Mouse (Mus musculus) CH12.LX (cell line): ENCODE results near the gene Fam120c. TPM values are rescaled to one million over a fixed set of nuclear protein-coding genes. Genes with fewer than 3 reads are reported as not detected.
A peak's percentile ranks its signal among the peaks of the same experiment; 100 is the strongest.

ENCODE experiments used
- DNase-seq: peaks from one replicate; pipeline ENCODE4 v3.0.0-alpha.2; 2013; ENCODE audit errors: extremely low read depth
- H3K27ac ChIP-seq: 2 replicates; pipeline ENCODE4 v1.5.1; 2012; ENCODE audit warnings: low read depth, mild to moderate bottlenecking, control low read depth, moderate library complexity; ENCODE audit not compliant: insufficient read depth
- H3K27me3 ChIP-seq: replicated peaks from 2 replicates; pipeline ENCODE3; 2012; ENCODE audit warnings: inconsistent platforms
- H3K36me3 ChIP-seq, 2 experiments: replicated peaks in 1 of 2; 2 replicates each; pipeline versions ENCODE3 to v1.6.1; 2012; ENCODE audit warnings: inconsistent platforms in 1 of 2, low read length in 1 of 2, mild to moderate bottlenecking in 1 of 2, mixed read lengths in 1 of 2, moderate library complexity in 1 of 2; ENCODE audit not compliant: control insufficient read depth in 1 of 2, insufficient read depth in 1 of 2
- H3K4me1 ChIP-seq, 2 experiments: 2 replicates each; pipeline ENCODE4 v1.6.1; 2012; ENCODE audit warnings: inconsistent platforms in 1 of 2, moderate library complexity in 1 of 2; ENCODE audit not compliant: insufficient read depth in 2 of 2, control insufficient read depth in 1 of 2
- H3K4me2 ChIP-seq: 2 replicates; pipeline ENCODE4 v1.6.1; 2012; ENCODE audit warnings: low read depth, mild to moderate bottlenecking, control low read depth; ENCODE audit not compliant: poor library complexity, insufficient read depth, severe bottlenecking
- H3K4me3 ChIP-seq, 3 experiments: fragments of 150-350 bp in 1 of 3; sonication (generic) in 1 of 3; replicated peaks in 1 of 3; 2 replicates each; pipeline versions ENCODE3 to v1.5.1; 2011 to 2012; ENCODE audit warnings: low read depth in 2 of 3, low read length in 2 of 3, mild to moderate bottlenecking in 2 of 3, moderate library complexity in 2 of 3, control low read depth in 1 of 3, improper control_type of control experiment in 1 of 3, inconsistent platforms in 1 of 3, mixed read lengths in 1 of 3; ENCODE audit not compliant: poor library complexity in 1 of 3
- H3K79me2 ChIP-seq: replicated peaks from 2 replicates; pipeline ENCODE4 v1.6.1; 2012; ENCODE audit warnings: mild to moderate bottlenecking, moderate library complexity; ENCODE audit not compliant: control insufficient read depth, poor library complexity, insufficient read depth, severe bottlenecking; ENCODE audit errors: extremely low read depth
- H3K9ac ChIP-seq: 2 replicates; pipeline ENCODE4 v1.6.1; 2012; ENCODE audit warnings: low read depth, mild to moderate bottlenecking, control low read depth, moderate library complexity; ENCODE audit not compliant: insufficient read depth
- H3K9me3 ChIP-seq: replicated peaks from 2 replicates; pipeline ENCODE3; 2012; ENCODE audit warnings: low read length, inconsistent platforms, mixed read lengths
- CHD1 ChIP-seq: IDR thresholded peaks from 2 replicates; pipeline ENCODE4 v1.6.1; 2012; ENCODE audit warnings: low read depth, low read length, improper control_type of control experiment, inconsistent platforms
- EP300 ChIP-seq: IDR thresholded peaks from 2 replicates; pipeline ENCODE4 v1.6.1; 2011; ENCODE audit warnings: low read length, improper control_type of control experiment
- IRF4 ChIP-seq: IDR thresholded peaks from 2 replicates; pipeline ENCODE4 v1.6.1; 2014; ENCODE audit warnings: low read depth, mild to moderate bottlenecking, inconsistent platforms, low read length, improper control_type of control experiment
- JUN ChIP-seq: IDR thresholded peaks from 2 replicates; pipeline ENCODE4 v1.6.1; 2011; ENCODE audit warnings: low read depth, mild to moderate bottlenecking, low read length, improper control_type of control experiment, moderate library complexity; ENCODE audit not compliant: insufficient read depth
- JUND ChIP-seq: conservative IDR thresholded peaks from 2 replicates; pipeline ENCODE4 v1.6.1; 2011; ENCODE audit warnings: low read depth, low read length, improper control_type of control experiment
- PAX5 ChIP-seq: IDR thresholded peaks from 2 replicates; pipeline ENCODE4 v1.6.1; 2012; ENCODE audit warnings: low read length, inconsistent platforms, mixed read lengths
- POLR2A ChIP-seq: IDR thresholded peaks from 2 replicates; pipeline ENCODE4 v1.6.1; 2011; ENCODE audit warnings: low read depth, mild to moderate bottlenecking, improper control_type of control experiment, low read length
- POLR2AphosphoS2 ChIP-seq: IDR thresholded peaks from 2 replicates; pipeline ENCODE4 v1.6.1; 2011; ENCODE audit warnings: low read depth, low read length, improper control_type of control experiment
- TBP ChIP-seq: conservative IDR thresholded peaks from 2 replicates; pipeline ENCODE4 v1.6.1; 2011; ENCODE audit warnings: low read depth, low read length, improper control_type of control experiment
- USF1 ChIP-seq: IDR thresholded peaks from 2 replicates; pipeline ENCODE4 v1.6.1; 2014; ENCODE audit warnings: low read depth, mild to moderate bottlenecking, inconsistent platforms, low read length, improper control_type of control experiment
- ZMIZ1 ChIP-seq: IDR thresholded peaks from 2 replicates; pipeline ENCODE4 v1.6.1; 2012; ENCODE audit warnings: low read depth, mild to moderate bottlenecking, inconsistent platforms, low read length, improper control_type of control experiment
- dilution Hi-C: fragments of 300-500 bp; cut with MboI; formaldehyde crosslinking; loops from 2 replicates; pipeline ENCODE4 v1.14.3; 2020; ENCODE audit warnings: low sequenced_read_pairs; ENCODE audit not compliant: extremely low pct_unique_long_range_greater_than_20kb, extremely low pct_ligation_motif_present
- in situ Hi-C: fragments of 300-500 bp; cut with MboI; formaldehyde crosslinking; loops from 3 replicates; pipeline ENCODE4 v1.14.3; 2019; ENCODE audit warnings: low sequenced_read_pairs, low pct_ligation_motif_present, low pct_unique_long_range_greater_than_20kb, mixed read lengths
- polyA plus RNA-seq: library from polyadenylated mRNA; unstranded; fragments of >175 nt; gene quantifications from 2 replicates; pipeline ENCODE4 v1.2.1, GENCODE M21; 2012; ENCODE audit warnings: low read depth; ENCODE audit not compliant: insufficient read length
- total RNA-seq, 2 experiments: library from RNA; depleted of rRNA; stranded (reverse); fragments of 300-350 nt in 1 of 2; fragments of >200 nt in 1 of 2; gene quantifications; 2 replicates each; pipeline ENCODE4 v1.2.3; 2012 to 2014

Gene Fam120c
- total and polyA plus RNA-seq, 3 experiments, result 0.20 to 1.4 (median 0.67) TPM

DNA sequence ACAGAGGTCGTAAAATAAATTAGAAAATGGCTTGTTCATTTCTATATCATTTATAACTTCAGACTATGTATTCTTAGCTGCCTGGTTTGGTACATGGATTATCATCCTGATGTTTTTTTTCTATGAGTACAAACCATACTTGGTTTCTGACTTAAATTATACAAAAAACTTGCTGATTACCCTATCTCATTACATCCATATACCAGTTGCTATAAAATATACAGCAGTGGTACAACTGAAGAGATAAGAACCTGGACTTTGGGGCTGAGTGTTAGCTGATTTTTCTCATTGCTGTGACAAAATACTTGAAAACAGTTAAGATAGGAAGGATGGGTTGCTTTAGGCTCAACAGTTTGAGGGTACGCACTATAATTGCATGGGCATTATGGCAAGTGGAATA is 169.7 kb downstream of the Fam120c start:
- Histone ChIP-seq H3K9me3 (no peaks in the 10 kb centered on the region), H3K27ac (no peak overlapping the region), H3K36me3 (no peaks in the 10 kb centered on the region), H3K9ac (no peak overlapping the region), H3K4me1 (no peaks in the 10 kb centered on the region), H3K27me3 (no peaks in the 10 kb centered on the region), H3K4me3 (no peak overlapping the region), H3K4me2 (no peak overlapping the region), H3K79me2 (no peaks in the 10 kb centered on the region)
- in situ Hi-C loops (no loop called here), dilution Hi-C loops (no loop called here)
- TF ChIP-seq JUND (no peak), ZMIZ1 (no peak), TBP (no peak), USF1 (no peak), EP300 (no peak), IRF4 (no peak), POLR2AphosphoS2 (no peak), JUN (no peak)
- no peak for DNase-seq

DNA sequence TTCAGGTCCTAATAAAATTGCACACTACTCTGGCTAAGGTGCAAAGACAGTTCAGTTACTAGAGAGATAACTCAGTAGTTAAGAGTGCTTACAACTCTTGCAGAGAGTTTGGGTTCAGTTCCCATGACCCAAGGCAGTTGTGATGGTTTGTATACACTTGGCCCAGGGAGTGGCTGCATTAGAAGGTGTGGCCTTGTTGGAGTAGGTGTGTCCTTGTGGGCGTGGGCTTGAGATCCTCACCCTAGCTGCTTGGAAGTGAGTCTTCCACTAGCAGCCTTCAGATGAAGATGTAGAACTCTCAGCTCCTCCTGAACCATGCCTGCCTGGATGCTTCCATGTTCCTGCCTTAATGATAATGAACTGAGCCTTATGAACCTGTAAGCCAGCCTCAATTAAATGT is 174.2 kb downstream of the Fam120c start:
- H3K4me2 ChIP-seq, result peak overlapping the region; percentile 29; the same call in 1 of the 2 replicates

DNA sequence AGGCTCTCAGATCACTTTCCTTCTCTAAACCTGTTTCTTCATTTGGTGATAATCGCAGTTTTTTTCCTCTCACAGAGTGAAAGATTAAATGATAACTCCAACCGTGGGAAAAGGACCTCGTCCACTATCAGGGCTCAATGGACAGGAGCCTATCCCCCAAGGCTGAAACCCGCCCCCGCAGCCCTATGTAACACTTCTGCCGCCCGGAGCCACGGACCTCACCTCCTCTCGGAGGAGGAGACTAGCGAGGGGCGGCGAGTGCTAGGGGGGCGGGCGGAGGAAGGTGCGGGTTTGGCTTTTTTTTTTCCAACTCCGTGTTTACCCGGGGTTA is 176.1 kb downstream of the Fam120c start:
- Histone ChIP-seq H3K4me2 (peak overlapping the region; percentile 56; the same call in 1 of the 2 replicates), H3K4me3 (peak overlapping the region; percentile 30 to 68 (median 37)), H3K9ac (peak overlapping the region; percentile 78; the same call in 1 of the 2 replicates), H3K36me3 (peaks cover 3 to 4% of the 10 kb centered on the region in 2 experiments), H3K79me2 (peaks cover 6% of the 10 kb centered on the region; the same call in 1 of the 2 replicates), H3K27me3 (no peaks in the 10 kb centered on the region)
- dilution Hi-C loops (no loop called here), in situ Hi-C loops (no loop called here)
- DNase-seq, result no peak
- TF ChIP-seq EP300 (no peak), CHD1 (0 out of 2 replicates have a peak, but pooled peaks have one; percentile 39)
- TF ChIP-seq, all 38 proteins: peak for 1
- H3K27ac ChIP-seq, result 0 out of 2 replicates have a peak overlapping the region, but pooled peaks have one; percentile 31
- H3K4me1 ChIP-seq, result peaks cover 0 to 5% of the 10 kb centered on the region in 2 experiments; a peak in 1 of 4 replicates
- no peaks in the 10 kb centered on the region for H3K9me3 ChIP-seq

More for the DNA sequence above, 174.2 kb downstream of the Fam120c start:
- Histone ChIP-seq H3K4me1 (peaks cover 0 to 5% of the 10 kb centered on the region in 2 experiments; a peak in 1 of 4 replicates), H3K4me3 (no peak overlapping the region), H3K36me3 (no peaks in the 10 kb centered on the region), H3K9me3 (no peaks in the 10 kb centered on the region), H3K79me2 (peaks cover 6% of the 10 kb centered on the region; the same call in 1 of the 2 replicates), H3K27me3 (no peaks in the 10 kb centered on the region), H3K27ac (no peak overlapping the region), H3K9ac (no peak overlapping the region)
- TF ChIP-seq PAX5 (no peak), POLR2A (peak; percentile 31; the same call in 1 of the 2 replicates)
- in situ Hi-C loops, result no loop called here
- peak; percentile 41 for DNase-seq
- dilution Hi-C loops, result no loop called here
